Mouse (Mus musculus) retina, postnatal 7 days (tissue): ENCODE measurements around the gene Anxa6.

Experiments used
- DNase-seq: peaks from one replicate; pipeline ENCODE4 v3.0.0-alpha.2; 2012; ENCODE audit warnings: low read depth, low spot score

Anxa6 gene

DNA sequence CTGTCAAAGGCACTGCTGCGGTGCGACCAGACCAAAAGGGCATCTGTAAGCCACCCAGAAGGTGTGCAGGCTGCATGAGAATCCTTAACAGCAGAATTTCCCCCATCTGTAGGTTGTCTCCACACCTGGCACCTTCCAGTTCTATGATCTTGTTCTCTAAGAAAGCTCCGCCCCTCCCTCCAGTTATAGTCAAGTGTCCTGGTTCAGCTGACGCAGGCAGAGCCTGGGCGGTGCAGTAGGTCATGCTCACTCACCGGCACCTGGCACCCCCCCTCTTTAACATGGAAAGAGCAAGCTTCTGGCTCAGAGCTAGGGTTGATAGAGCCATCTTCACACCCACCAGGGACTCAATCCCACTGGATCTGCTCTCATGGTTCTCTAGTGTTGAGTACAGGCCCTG is 104.0 kb downstream of the Anxa6 start:
- no peak for DNase-seq
